Mouse (Mus musculus) ZHBTc4 (cell line): ENCODE measurements at regions not wholly inside any gene's neighbourhood (a gene's known extent, or its start where the extent isn't known, plus 50 kb on each side); places are given as distances from the start of the nearest gene placed in this dataset.
"Not testable (repeated sequence)": the region's sequence is repeated elsewhere in the genome, so short reads cannot be mapped to it uniquely, and the experiment has no call there.

ENCODE experiments used
- DNase-seq: peaks from one replicate; pipeline ENCODE4 v3.0.0-alpha.2; 2011; ENCODE audit warnings: low read depth, low spot score

- DNase-seq: peak; percentile 68
These were observed 60.1 kb downstream of the Dynlt1b start for GRCm38 (mm10) chr17:6489926-6490564.

GRCm38 (mm10) chr17:6490565-6490935, 60.6 kb downstream of the Dynlt1b start:
- not testable (repeated sequence) for DNase-seq

- DNase-seq: peak; percentile 67
These were observed 62.6 kb downstream of the Dynlt1b start for GRCm38 (mm10) chr17:6492501-6492900.

DNA sequence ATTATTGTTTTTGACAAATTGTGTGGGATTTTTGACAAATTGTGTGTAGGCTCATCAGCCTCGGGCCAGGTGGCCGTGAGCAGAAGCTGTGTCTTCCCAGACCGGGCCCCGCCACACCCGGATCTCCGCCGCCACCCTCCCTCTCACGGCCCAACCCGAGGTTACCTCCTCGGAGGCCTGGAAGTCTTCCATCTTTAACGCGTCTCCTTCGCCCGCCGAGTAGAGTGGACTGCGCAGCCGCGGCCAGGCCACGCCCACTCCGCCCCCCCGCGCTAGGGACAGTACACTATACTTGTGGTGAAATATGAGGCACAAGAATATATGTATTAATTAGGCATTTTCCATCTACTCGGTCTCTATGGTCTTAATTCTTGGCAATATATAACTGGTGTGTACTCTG, 63.0 kb downstream of the Dynlt1b start:
- DNase-seq: peak; percentile 49

- DNase-seq: not testable (repeated sequence)
These were observed 66.6 kb downstream of the Dynlt1b start for GRCm38 (mm10) chr17:6496491-6496890.

DNA sequence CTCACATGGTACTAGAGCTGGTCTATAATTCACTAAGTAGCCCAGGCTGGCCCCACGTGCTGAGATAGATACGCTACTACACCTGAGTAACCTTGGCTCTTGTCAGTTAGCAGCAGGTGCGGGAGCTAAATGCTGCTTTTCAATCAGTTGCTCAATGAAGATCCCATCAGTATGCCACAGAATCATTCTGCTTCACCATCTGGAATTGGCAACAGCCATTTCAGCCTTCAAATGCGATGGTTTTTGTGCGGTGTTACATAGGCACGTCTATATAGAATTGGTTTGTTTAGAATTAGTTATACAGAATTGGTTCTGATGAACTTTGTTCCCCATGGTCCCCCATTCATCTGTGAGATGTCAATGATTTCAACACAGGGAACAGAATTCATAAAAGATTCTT, 72.8 kb downstream of the Dynlt1b start:
- not testable (repeated sequence) for DNase-seq

GRCm38 (mm10) chr17:6505896-6506295, 76.0 kb downstream of the Dynlt1b start:
- DNase-seq: peak; percentile 29

GRCm38 (mm10) chr17:6515128-6515527, 85.2 kb downstream of the Dynlt1b start:
- not testable (repeated sequence) for DNase-seq

DNA sequence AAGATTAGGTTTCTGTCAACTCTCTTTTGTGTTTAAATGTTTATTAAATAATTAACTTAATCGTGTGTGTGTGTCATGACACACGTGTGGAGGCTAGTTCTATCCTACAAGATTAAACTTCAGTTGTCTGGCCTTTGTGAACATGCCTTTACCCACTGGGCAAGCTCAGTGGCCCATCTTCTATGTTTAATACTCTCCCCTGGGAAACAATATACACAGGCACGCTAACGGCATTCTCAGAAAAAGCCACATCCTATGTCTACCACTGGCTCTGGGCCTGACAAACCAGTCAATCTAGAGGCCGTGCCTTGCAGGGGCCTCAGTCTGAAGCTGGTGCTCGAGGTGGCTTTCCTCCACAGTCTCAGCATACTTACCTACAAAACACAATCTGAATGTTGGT, 82.4 kb upstream of the Dynlt1c start:
- not testable (repeated sequence) for DNase-seq

- peak; percentile 33 for DNase-seq
These were observed 81.5 kb upstream of the Dynlt1c start for GRCm38 (mm10) chr17:6520001-6520400.

DNA sequence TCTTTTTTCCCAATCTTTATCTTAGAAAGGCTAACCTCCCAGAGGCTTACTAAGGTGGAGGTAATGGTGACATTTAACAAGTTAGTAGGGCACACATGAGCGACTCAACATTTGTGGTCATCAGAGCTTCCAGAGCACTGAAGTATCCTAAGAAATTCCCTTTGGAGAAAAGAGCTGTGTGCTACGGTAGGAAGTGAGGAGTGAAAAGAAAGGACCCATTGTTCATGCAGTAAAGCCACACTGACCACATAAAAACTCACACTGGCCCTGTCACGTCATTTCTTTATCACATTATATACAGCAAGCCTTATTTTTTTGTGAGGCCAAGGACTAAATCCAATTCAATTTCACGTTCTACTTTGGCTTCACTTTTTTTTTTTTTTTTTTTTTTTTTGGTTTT, 80.7 kb upstream of the Dynlt1c start:
- not testable (repeated sequence) for DNase-seq

- DNase-seq: not testable (repeated sequence)
These were observed 79.3 kb upstream of the Dynlt1c start for GRCm38 (mm10) chr17:6522185-6522584.

GRCm38 (mm10) chr17:6538723-6539122, 62.7 kb upstream of the Dynlt1c start:
- not testable (repeated sequence) for DNase-seq

DNA sequence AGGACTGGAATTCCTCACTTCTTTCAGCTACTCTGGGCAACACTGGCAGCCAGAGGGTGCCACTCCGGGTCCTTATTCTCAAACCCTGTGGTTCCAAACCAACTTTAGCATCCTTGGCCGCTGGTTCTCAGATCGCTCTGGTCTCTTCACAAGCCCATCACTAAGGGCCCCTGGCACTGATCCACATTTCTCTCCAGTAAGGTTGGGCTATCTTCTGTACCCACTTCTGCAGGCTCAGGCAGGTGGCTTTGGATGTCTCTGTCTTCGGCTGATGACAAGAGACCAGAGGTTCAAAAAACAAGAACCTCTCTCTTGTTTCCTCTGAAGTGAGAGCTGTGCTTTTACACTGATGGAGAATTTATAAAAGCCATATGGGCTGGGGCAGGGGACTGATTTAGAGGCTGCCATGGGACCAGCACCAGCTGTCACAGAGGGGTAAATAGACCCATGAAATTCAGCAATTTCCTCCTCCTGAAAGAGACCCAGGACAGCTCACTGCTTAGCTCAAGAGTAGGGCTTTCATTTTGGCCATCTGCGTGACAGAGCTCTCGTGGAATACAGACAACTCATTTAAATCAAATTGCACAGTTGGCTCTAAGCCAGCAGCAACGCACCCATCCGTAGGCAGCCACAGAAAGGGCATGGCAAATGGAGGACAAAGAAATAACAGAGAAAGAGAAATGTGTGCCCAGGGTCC, 54.3 kb upstream of the Dynlt1c start:
- DNase-seq: not testable (repeated sequence)

- DNase-seq: not testable (repeated sequence)
These were observed 53.5 kb upstream of the Dynlt1c start for GRCm38 (mm10) chr17:6547937-6548336.
